Mouse (Mus musculus): ENCODE results near the gene 1700012A03Rik. TPM values are rescaled to one million over a fixed set of nuclear protein-coding genes. Genes with fewer than 3 reads are reported as not detected.

The 1700012A03Rik gene
- polyA plus RNA-seq, 1 experiment from 2014 or later = not detected

DNA sequence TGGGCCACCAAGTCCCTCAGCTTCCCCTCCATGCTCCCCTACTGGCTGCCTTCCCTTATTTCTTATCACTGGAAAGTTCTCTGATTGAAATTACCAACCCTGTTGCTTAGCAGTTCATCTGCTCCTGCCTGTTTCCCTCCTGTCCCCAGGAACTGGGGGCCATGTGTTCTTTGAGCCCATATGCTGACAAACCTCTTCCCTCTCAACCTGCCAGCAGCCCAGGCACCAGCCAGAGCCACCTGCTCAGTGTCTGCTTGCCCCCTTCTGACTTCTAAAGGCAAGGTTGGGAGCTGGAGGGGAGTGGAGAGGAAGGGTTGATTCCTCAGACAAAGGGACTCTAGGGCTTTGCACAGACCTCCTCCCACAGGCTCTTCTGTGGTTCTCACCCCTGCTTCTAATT lies 4.7 kb upstream of the 1700012A03Rik start:
- Histone ChIP-seq H3K27ac (no peak overlapping the region), H3K4me2 (no peak overlapping the region), H3K4me3 (replicated peaks) (no peak overlapping the region), H3K9me3 (no peaks in the 10 kb centered on the region), H3K9ac (no peak overlapping the region), H3K27me3 (replicated peaks) (no peaks in the 10 kb centered on the region), H3K4me1 (no peaks in the 10 kb centered on the region), H3K36me3 (no peaks in the 10 kb centered on the region)
- ATAC-seq (ENCODE audit: insufficient read depth, low FRiP score, low read depth) = no peak

GRCm38 (mm10) chr6:32049256-32049950 lies 643 bp upstream of the 1700012A03Rik start:
- H3K9ac ChIP-seq = no peak overlapping the region
- peaks cover 3% of the 10 kb centered on the region; the same call in 1 of the 2 replicates for H3K4me1 ChIP-seq
- no peak overlapping the region for H3K4me2 ChIP-seq
- H3K4me3 ChIP-seq (replicated peaks) = no peak overlapping the region
- ATAC-seq (ENCODE audit: insufficient read depth, low FRiP score, low read depth) = no peak
- H3K27ac ChIP-seq = no peak overlapping the region
- no peaks in the 10 kb centered on the region for H3K27me3 ChIP-seq (replicated peaks)
- no peaks in the 10 kb centered on the region for H3K9me3 ChIP-seq
- WGBS = 51% methylated on average over 4 of the region's 4 CpGs
- H3K36me3 ChIP-seq = no peaks in the 10 kb centered on the region

GRCm38 (mm10) chr6:32052135-32052915 lies 2.3 kb downstream of the 1700012A03Rik start:
- Histone ChIP-seq H3K36me3 (no peaks in the 10 kb centered on the region), H3K27ac (0 out of 2 replicates have a peak overlapping the region, but pooled peaks have one; percentile 40), H3K9me3 (no peaks in the 10 kb centered on the region), H3K27me3 (replicated peaks) (no peaks in the 10 kb centered on the region), H3K4me2 (no peak overlapping the region), H3K4me1 (peaks cover 3% of the 10 kb centered on the region; the same call in 1 of the 2 replicates), H3K4me3 (replicated peaks) (no peak overlapping the region), H3K9ac (no peak overlapping the region)
- WGBS = 51% methylated on average over 6 of the region's 6 CpGs
- ATAC-seq (ENCODE audit: insufficient read depth, low FRiP score, low read depth) = peak; percentile 84

DNA sequence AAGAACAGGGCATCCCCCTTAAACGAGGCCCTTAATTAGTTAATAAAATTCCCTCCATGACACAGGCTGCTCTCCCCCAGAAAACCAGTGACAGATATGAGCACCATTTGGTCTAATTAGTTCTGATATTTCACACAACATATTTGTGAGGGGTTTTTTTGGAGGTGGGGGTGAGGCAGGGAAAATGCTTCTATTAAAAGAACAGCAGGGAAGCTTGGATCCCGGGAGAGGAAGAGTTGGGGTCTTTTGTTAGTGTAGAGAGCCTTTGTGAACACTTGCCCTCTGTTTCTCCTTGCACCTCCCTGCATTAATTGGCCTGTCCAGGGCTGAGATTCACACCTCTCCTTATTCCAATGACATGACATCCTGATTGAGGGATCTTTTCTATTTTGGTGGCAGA lies 6.5 kb downstream of the 1700012A03Rik start:
- H3K4me3 ChIP-seq (replicated peaks) = no peak overlapping the region
- WGBS = 49% methylated on average over 2 of the region's 2 CpGs
- H3K9ac ChIP-seq = no peak overlapping the region
- no peak overlapping the region for H3K4me2 ChIP-seq
- H3K27ac ChIP-seq = no peak overlapping the region
- no peaks in the 10 kb centered on the region for H3K36me3 ChIP-seq
- H3K9me3 ChIP-seq = no peaks in the 10 kb centered on the region
- H3K4me1 ChIP-seq = peaks cover 3% of the 10 kb centered on the region; the same call in 1 of the 2 replicates
- no peak for ATAC-seq (ENCODE audit: insufficient read depth, low FRiP score, low read depth)
- no peaks in the 10 kb centered on the region for H3K27me3 ChIP-seq (replicated peaks)

DNA sequence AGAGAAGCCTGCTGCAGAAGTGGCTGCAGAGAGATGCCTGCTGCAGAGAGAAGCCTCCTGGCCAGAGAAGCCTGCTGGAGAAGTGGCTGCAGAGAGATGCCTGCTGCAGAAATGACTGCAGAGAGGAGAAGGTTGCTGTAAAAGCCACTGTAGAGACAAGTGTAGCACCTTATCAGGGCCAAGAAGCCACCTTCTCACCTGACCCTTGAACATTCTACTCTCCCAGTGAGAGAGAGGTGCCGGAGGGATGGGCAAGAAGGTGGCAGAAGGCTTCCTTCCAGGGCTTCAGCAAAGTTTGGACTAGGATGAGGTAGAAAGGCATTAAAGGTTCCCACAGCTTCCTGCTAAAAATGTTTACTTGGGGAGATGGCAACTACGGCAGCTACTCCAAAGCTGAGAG lies 8.5 kb downstream of the 1700012A03Rik start:
- H3K9me3 ChIP-seq = no peaks in the 10 kb centered on the region
- no peaks in the 10 kb centered on the region for H3K4me1 ChIP-seq
- H3K27ac ChIP-seq = no peak overlapping the region
- ATAC-seq (ENCODE audit: insufficient read depth, low FRiP score, low read depth) = no peak
- no peaks in the 10 kb centered on the region for H3K36me3 ChIP-seq
- no peak overlapping the region for H3K9ac ChIP-seq
- H3K27me3 ChIP-seq (replicated peaks) = no peaks in the 10 kb centered on the region
- WGBS = 77% methylated on average over 2 of the region's 2 CpGs
- H3K4me3 ChIP-seq (replicated peaks) = no peak overlapping the region
- H3K4me2 ChIP-seq = no peak overlapping the region

- H3K4me3 ChIP-seq (replicated peaks) = no peak overlapping the region
- no peaks in the 10 kb centered on the region for H3K36me3 ChIP-seq
- no peak overlapping the region for H3K9ac ChIP-seq
- no peaks in the 10 kb centered on the region for H3K4me1 ChIP-seq
- ATAC-seq (ENCODE audit: insufficient read depth, low FRiP score, low read depth) = no peak
- no peaks in the 10 kb centered on the region for H3K9me3 ChIP-seq
- H3K27me3 ChIP-seq (replicated peaks) = no peaks in the 10 kb centered on the region
- WGBS = 83% methylated on average over 2 of the region's 2 CpGs
- no peak overlapping the region for H3K27ac ChIP-seq
- H3K4me2 ChIP-seq = no peak overlapping the region
Measured at GRCm38 (mm10) chr6:32060641-32061040, 10.6 kb downstream of the 1700012A03Rik start.

DNA sequence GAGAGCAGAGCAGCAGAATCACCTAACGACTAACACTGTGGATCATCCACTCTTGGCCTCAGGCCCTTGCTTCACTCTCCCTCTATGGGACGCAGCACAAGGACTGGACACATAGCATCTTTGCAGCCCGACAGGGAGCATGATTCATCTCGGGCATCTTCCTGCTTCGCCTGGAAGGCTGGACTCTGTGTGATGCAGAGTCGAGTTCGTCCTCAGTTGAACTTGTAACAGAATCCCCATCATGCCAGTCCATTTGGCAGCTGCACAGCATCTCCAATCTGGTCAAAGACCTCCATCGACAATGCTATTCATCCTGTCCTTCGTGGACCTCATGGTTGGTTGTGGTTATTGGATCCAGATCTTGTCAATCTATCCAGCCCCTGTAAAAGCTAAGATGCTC lies 11.2 kb downstream of the 1700012A03Rik start:
- no peak for ATAC-seq (ENCODE audit: insufficient read depth, low FRiP score, low read depth)
- H3K36me3 ChIP-seq = no peaks in the 10 kb centered on the region
- no peak overlapping the region for H3K4me2 ChIP-seq
- 79% methylated on average over 9 of the region's 9 CpGs for WGBS
- H3K9me3 ChIP-seq = no peaks in the 10 kb centered on the region
- H3K4me1 ChIP-seq = no peaks in the 10 kb centered on the region
- H3K9ac ChIP-seq = no peak overlapping the region
- no peak overlapping the region for H3K4me3 ChIP-seq (replicated peaks)
- no peak overlapping the region for H3K27ac ChIP-seq
- H3K27me3 ChIP-seq (replicated peaks) = no peaks in the 10 kb centered on the region

DNA sequence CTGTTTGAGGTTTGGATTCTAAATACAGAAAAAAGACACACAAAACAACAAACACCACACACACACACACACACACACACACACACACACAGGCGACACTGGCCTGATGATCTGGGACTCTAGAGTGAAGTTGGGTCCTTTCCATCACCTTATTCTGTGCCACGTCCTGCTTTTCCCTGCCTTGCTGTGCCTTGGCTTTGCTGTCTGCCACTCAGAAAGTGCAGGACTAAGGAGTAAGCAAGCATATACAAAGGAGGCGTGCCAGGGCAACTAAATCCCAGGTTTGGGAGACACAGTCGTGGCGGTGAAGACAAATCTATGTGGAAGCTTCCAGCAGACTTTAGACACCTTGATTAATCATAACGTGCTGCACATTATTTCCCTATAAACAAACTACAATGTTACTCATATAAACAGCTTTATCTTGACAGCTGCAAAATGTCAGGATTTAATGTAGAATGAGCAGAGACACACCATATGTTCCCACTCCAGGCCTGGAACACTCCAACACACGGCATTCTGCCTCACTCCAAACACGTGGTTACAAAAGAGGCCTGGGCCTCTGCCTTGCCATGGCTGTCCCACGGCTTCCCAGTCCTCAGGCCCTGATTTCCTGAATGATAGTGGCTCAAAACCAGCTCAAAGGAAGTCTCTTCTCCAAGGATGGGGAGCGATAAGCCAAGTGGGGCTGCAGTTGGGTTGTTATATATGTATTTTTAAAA lies 15.9 kb downstream of the 1700012A03Rik start:
- Histone ChIP-seq H3K9ac (no peak overlapping the region), H3K27ac (no peak overlapping the region), H3K4me2 (no peak overlapping the region), H3K27me3 (replicated peaks) (no peaks in the 10 kb centered on the region), H3K4me1 (no peaks in the 10 kb centered on the region), H3K4me3 (replicated peaks) (no peak overlapping the region), H3K9me3 (no peaks in the 10 kb centered on the region), H3K36me3 (no peaks in the 10 kb centered on the region)
- WGBS = 46% methylated on average over 10 of the region's 10 CpGs
- ATAC-seq (ENCODE audit: insufficient read depth, low FRiP score, low read depth) = peak; percentile 68; the same call in 1 of the 2 replicates

DNA sequence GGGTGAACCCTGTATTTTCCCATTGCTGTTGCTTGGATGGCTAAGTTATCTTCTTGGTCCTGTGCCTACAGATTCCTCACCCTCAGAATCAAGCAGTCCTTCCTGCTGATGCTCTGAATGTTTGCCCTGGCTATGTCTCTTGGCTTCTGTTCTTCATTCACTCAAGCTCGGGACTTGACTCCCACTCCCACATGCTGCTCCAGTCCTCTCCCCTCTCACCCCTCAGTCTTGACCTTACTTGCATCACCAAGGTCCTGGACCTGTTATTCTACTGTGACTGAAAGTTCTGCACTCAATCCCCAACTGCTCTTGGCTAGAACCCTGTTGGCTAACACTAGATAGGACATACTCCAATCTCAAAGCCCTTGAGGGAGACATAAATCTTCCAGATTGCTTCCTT lies 22.1 kb downstream of the 1700012A03Rik start:
- H3K4me2 ChIP-seq = no peak overlapping the region
- H3K36me3 ChIP-seq = no peaks in the 10 kb centered on the region
- 46% methylated on average over 1 of the region's 1 CpGs for WGBS
- no peaks in the 10 kb centered on the region for H3K27me3 ChIP-seq (replicated peaks)
- no peak overlapping the region for H3K27ac ChIP-seq
- H3K9ac ChIP-seq = no peak overlapping the region
- ATAC-seq (ENCODE audit: insufficient read depth, low FRiP score, low read depth) = no peak
- H3K4me3 ChIP-seq (replicated peaks) = no peak overlapping the region
- H3K9me3 ChIP-seq = no peaks in the 10 kb centered on the region
- no peaks in the 10 kb centered on the region for H3K4me1 ChIP-seq

GRCm38 (mm10) chr6:32093312-32093711 lies 43.3 kb downstream of the 1700012A03Rik start:
- H3K36me3 ChIP-seq = no peaks in the 10 kb centered on the region
- no peak overlapping the region for H3K4me2 ChIP-seq
- 88% methylated on average over 13 of the region's 14 CpGs for WGBS
- no peaks in the 10 kb centered on the region for H3K9me3 ChIP-seq
- H3K27me3 ChIP-seq (replicated peaks) = no peaks in the 10 kb centered on the region
- H3K4me1 ChIP-seq = no peaks in the 10 kb centered on the region
- no peak for ATAC-seq (ENCODE audit: insufficient read depth, low FRiP score, low read depth)
- no peak overlapping the region for H3K4me3 ChIP-seq (replicated peaks)
- no peak overlapping the region for H3K9ac ChIP-seq
- no peak overlapping the region for H3K27ac ChIP-seq

DNA sequence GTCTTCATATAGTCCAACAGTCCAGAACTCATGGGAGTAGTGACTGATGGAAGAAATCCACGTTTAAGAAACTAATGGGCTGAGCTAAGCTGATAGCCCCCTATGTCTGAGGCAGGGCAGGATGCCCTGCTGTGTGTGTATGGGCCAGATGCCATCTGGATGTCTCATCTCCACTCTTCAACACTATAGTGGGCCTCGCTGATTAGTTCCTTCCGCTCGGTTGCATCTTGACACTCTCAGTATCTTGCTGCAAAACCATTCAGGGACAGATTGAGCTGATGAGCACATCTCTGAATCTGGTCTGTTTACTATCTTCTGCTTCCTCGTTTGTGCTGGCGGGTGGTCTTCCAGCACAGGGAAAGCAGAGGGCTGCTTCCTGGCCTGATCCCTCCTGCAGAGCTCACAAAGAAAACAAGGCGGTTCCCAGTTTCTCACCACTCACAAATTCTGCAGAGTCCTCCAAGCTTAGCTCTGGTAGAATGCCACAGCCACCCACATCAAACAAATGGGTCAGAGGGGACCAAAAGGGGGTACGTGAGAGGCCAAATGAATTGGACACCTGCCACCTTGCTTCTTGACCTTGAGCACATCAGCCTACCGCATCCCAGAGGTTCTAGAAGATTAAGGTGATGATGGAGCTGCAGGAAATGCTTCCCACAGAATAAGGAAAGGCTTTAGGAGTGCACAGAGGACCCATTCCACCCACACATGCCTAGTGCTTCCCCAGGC lies 55.7 kb downstream of the 1700012A03Rik start:
- Histone ChIP-seq H3K27ac (no peak overlapping the region), H3K4me1 (no peaks in the 10 kb centered on the region), H3K27me3 (replicated peaks) (no peaks in the 10 kb centered on the region), H3K4me3 (replicated peaks) (no peak overlapping the region), H3K36me3 (no peaks in the 10 kb centered on the region), H3K4me2 (no peak overlapping the region), H3K9ac (no peak overlapping the region), H3K9me3 (no peaks in the 10 kb centered on the region)
- WGBS = 47% methylated on average over 9 of the region's 9 CpGs
- no peak for ATAC-seq (ENCODE audit: insufficient read depth, low FRiP score, low read depth)

Data from stomach, embryonic 15.5 days (tissue).